Mouse (Mus musculus) kidney, adult 2 months (tissue): Measurements from ENCODE around the gene Unc45a. TPM values are rescaled to one million over a fixed set of nuclear protein-coding genes. Genes with fewer than 3 reads are reported as not detected.

ENCODE experiments used
- DNase-seq: peaks from one replicate; pipeline ENCODE4 v3.0.0; 2021
- H3K27ac ChIP-seq: fragments of 200-500 bp; 2 replicates; pipeline ENCODE4 v1.5.1; 2012; ENCODE audit warnings: low read depth, low read length, control low read depth, inconsistent platforms; ENCODE audit not compliant: insufficient read depth
- H3K27me3 ChIP-seq: fragments of 200-500 bp; replicated peaks from 2 replicates; pipeline ENCODE4 v1.6.1; 2012; ENCODE audit warnings: mild to moderate bottlenecking, moderate library complexity, low read length, inconsistent platforms; ENCODE audit not compliant: control insufficient read depth, insufficient read depth
- H3K36me3 ChIP-seq: fragments of 200-500 bp; 2 replicates; pipeline ENCODE4 v1.6.1; 2012; ENCODE audit warnings: mild to moderate bottlenecking, moderate library complexity, low read length, inconsistent platforms; ENCODE audit not compliant: control insufficient read depth, insufficient read depth
- H3K4me1 ChIP-seq: fragments of 200-500 bp; 2 replicates; pipeline ENCODE4 v1.6.1; 2011; ENCODE audit warnings: low read length; ENCODE audit not compliant: control insufficient read depth, insufficient read depth
- H3K4me3 ChIP-seq: fragments of 200-500 bp; 2 replicates; pipeline ENCODE4 v1.5.1; 2011; ENCODE audit warnings: mild to moderate bottlenecking, low read depth, low read length, control low read depth; ENCODE audit not compliant: insufficient read depth
- CTCF ChIP-seq: fragments of 200-500 bp; conservative IDR thresholded peaks from 2 replicates; pipeline ENCODE4 v1.5.1; 2011; ENCODE audit warnings: low read depth, mild to moderate bottlenecking, control low read depth, low read length, moderate library complexity, mixed read lengths; ENCODE audit not compliant: insufficient read depth, insufficient read length
- POLR2A ChIP-seq: fragments of 200-500 bp; IDR thresholded peaks from one replicate; pipeline ENCODE4 v1.6.1; 2011; ENCODE audit warnings: low read depth, low read length, control low read depth
- WGBS: fragments of 180-500 bp; shearing (Covaris S2); methylation state at CpG from one replicate; pipeline ENCODE4 v1.1.7; 2018; 5-methylcytosine and 5-hydroxymethylcytosine counted together
- polyA plus RNA-seq: library from polyadenylated mRNA; depleted of rRNA; stranded (reverse); fragments of >200 nt; gene quantifications from 2 replicates; pipeline ENCODE4 v1.2.3, GENCODE M21; 2012

Unc45a gene
- polyA plus RNA-seq, 1 experiment, result 53.3 TPM

DNA sequence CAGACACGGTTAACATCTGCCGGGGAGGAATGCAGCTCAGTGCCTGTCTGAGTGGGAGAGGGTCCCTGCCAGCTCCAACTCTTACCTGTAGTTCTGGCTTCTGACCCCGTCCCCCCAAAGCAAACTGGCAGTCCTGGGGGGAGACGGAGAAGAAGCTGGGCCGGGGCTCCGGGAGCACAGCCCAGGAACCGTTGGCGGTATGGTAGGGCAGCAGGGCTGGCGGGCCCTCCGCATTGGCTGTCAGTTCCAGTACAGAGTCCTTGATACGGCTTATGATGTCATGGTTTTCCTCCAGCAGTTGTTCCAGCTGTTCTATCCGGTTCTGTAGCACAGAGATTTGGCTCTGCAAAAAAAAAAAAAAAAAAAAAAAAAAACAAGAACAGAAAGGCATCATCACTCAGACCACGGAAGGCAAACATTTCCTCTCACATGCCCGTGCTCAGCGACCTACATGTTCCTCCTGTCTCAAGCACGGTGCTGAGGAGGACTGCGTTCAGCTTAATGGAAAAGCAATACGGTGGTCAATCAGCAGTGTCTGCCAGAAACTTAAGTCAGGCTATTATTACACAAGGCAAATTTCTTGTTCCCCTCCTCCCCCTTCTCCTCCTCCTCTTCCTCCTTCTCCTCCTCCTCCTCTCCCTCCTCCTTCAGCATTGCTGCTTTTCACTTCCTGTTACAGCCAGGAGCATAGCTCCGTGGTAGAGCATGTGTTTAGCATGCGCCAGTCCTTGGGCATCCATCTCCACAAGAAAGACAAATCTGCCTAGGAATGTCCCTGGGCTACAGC is 28.0 kb upstream of the Unc45a start:
- Histone ChIP-seq H3K27ac (no peak overlapping the region), H3K27me3 (no peaks in the 10 kb centered on the region), H3K4me1 (peaks cover 2% of the 10 kb centered on the region; the same call in 1 of the 2 replicates), H3K4me3 (no peak overlapping the region), H3K36me3 (no peaks in the 10 kb centered on the region)
- WGBS, result 68% methylated on average over 20 of the region's 20 CpGs
- no peak for TF ChIP-seq CTCF
- no peak for TF ChIP-seq POLR2A
- no peak for DNase-seq

DNA sequence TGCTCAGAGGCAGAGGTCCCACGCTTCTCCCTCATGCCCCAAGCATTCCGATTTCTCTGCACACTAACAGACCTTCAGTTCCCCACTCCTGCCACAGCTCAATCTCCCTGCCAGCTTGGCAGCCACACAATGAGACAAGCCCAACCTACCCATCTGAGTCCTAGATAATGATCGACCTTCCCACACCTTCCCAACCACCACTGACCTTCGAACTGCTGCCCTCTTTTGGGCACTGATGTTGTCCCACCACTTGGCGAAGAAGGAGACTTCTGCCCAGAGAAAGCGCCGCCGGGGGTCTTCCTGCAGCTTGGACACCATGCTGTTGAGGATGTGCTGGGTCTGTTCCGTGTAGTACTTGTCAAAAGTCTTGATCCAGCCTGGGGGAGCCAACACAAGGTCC is 27.2 kb upstream of the Unc45a start:
- no peaks in the 10 kb centered on the region for H3K27me3 ChIP-seq
- H3K27ac ChIP-seq, result no peak overlapping the region
- H3K4me3 ChIP-seq, result no peak overlapping the region
- DNase-seq, result no peak
- WGBS, result 83% methylated on average over 9 of the region's 9 CpGs
- peaks cover 2% of the 10 kb centered on the region; the same call in 1 of the 2 replicates for H3K4me1 ChIP-seq
- TF ChIP-seq CTCF, result no peak
- no peak for TF ChIP-seq POLR2A
- H3K36me3 ChIP-seq, result no peaks in the 10 kb centered on the region

DNA sequence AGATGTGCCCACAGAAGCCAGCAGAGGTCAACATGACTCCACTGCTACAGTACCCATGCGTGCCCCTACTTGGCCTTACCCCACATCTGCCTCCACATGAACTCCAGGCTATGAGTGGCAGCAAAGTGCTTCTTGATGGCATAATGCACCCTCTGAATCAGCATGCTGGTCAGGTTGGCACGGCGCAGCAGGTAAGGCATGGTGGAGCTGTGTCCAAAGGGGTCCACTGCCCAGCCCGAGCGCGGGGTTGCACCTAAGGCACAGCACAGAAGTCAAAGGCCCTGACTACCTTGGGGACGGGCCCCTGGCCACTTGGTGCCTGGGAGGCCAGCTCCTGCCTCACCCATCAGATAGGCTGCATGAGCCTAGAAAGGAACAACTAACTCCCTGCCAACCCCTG is 26.4 kb upstream of the Unc45a start:
- no peak for TF ChIP-seq CTCF
- no peak for TF ChIP-seq POLR2A
- Histone ChIP-seq H3K27ac (no peak overlapping the region), H3K4me3 (no peak overlapping the region), H3K36me3 (no peaks in the 10 kb centered on the region), H3K4me1 (peaks cover 2% of the 10 kb centered on the region; the same call in 1 of the 2 replicates), H3K27me3 (no peaks in the 10 kb centered on the region)
- WGBS, result 98% methylated on average over 7 of the region's 7 CpGs
- no peak for DNase-seq

DNA sequence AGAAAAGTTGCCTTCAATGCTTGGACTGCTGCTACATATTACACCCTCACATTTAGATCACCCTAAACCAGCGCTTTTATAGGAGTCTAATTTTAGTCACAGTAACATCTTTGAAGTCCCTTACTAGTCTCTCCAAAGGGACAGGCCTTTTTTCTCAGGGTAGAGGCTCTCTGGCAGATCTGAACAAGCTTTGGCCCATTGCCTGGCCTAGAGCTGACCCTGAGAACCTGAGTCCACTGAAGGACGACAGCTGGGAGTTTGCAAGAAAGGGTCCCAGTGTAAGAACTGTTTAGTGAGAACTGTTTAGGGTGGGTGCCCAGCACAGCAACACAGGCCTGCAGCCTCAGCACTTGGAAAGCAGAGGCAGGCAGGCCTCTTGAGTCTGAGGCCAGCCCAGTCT is 25.0 kb upstream of the Unc45a start:
- H3K4me3 ChIP-seq, result no peak overlapping the region
- no peaks in the 10 kb centered on the region for H3K4me1 ChIP-seq
- no peak overlapping the region for H3K27ac ChIP-seq
- H3K36me3 ChIP-seq, result no peaks in the 10 kb centered on the region
- H3K27me3 ChIP-seq, result no peaks in the 10 kb centered on the region
- TF ChIP-seq CTCF (no peak), POLR2A (no peak)
- 56% methylated on average over 2 of the region's 2 CpGs for WGBS
- peak; percentile 50 for DNase-seq

DNA sequence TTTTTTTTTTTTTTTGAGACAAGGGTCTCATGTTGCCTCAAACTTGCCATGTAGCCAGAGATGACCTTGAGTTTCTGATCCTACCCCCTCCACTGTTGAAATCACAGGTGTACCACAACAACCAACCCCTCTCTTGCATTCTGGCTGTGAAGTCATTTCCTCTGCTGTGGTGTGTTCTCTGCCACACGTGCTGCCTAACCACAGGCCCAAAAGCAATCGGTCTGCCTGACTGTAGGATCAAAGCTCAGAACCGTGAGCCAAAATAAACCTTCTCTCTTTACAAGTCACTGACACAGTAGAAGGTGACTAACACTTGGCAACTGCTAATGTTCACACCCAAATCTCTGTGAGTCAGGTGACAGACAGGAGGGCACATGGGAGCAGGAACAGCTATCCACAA is 19.6 kb upstream of the Unc45a start:
- no peaks in the 10 kb centered on the region for H3K27me3 ChIP-seq
- TF ChIP-seq CTCF, result no peak
- no peak for TF ChIP-seq POLR2A
- H3K4me3 ChIP-seq, result no peak overlapping the region
- no peaks in the 10 kb centered on the region for H3K36me3 ChIP-seq
- no peaks in the 10 kb centered on the region for H3K4me1 ChIP-seq
- H3K27ac ChIP-seq, result no peak overlapping the region
- DNase-seq, result no peak
- WGBS, result 55% methylated on average over 3 of the region's 3 CpGs

DNA sequence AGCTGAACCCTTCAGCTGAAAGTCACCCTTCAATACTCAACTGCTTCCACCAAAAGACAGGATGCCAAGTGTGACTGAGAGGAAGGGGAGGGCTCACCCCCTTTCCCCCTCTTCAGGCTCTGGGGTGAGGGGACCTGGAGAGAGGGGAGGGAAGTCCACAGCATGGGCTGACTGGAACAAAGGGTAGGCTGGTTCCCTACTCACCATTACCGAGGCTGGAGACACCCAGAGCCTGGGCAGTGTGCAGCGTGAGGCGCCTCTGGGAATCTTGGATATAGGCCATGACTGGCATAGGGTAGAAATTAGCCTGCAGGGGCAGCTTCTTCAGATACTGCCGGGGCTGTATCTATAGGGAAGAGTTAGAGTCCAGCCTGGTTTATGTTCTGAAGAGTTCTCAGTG is 17.2 kb upstream of the Unc45a start:
- Histone ChIP-seq H3K4me1 (no peaks in the 10 kb centered on the region), H3K4me3 (no peak overlapping the region), H3K36me3 (no peaks in the 10 kb centered on the region), H3K27ac (no peak overlapping the region), H3K27me3 (no peaks in the 10 kb centered on the region)
- DNase-seq, result no peak
- WGBS, result 79% methylated on average over 4 of the region's 4 CpGs
- TF ChIP-seq POLR2A (no peak), CTCF (no peak)

DNA sequence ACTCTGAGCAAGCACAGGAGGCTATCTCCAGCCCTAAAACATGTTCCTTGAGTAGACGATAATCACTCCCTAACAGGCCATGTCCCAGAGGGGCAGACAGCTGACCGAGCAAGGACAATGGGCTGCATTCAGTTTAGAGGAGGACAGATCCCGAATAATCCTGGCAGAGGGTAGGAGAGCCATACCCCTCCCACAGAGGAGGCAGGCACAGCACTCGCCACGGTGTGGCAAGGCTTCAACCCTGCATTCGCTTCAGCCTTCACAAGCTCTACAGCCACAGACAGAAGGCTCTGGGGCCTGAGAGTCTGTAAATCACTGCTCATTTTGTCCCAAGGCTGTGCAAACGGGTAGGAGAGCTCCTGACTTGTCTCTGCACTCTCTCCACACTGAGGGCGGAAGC is 16.4 kb upstream of the Unc45a start:
- H3K4me1 ChIP-seq, result no peaks in the 10 kb centered on the region
- H3K36me3 ChIP-seq, result no peaks in the 10 kb centered on the region
- no peak overlapping the region for H3K27ac ChIP-seq
- no peak for DNase-seq
- WGBS, result 64% methylated on average over 8 of the region's 8 CpGs
- H3K4me3 ChIP-seq, result no peak overlapping the region
- TF ChIP-seq CTCF (no peak), POLR2A (no peak)
- H3K27me3 ChIP-seq, result no peaks in the 10 kb centered on the region
